In the genomic region with DNA sequence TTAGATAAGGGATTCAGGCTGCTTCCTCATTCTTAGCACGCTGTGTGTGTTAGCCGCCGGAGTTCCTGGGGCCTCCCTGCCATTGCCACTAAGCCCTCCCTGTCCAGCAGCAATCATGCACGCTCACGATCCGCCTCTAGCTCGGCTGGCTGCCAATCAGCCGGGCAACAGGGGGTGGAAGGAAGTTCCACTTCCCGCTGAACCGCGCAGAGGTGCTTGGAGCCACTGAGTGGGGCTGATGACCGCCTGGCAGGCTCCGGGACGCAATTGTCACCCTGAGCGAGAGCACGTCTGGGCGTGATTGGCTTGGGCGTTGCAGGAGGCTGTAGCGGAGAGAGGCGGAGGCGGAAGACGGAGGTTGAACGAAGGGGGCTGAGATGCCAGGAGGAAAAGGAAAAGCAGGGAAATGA, we compare ENCODE assay signal across 8 mouse cellular contexts. TPM values are rescaled to one million over a fixed set of nuclear protein-coding genes. Genes with fewer than 3 reads are reported as not detected.
DNase-seq lines count a peak whose midpoint lies in the region; ATAC-seq lines count a peak whose summit lies in the region.

No protein-coding gene starts in this region.

- under 1% methylated on average over 23 of the region's 23 CpGs for WGBS in heart, embryonic 12.5 days
- WGBS in kidney, embryonic 16.5 days = under 1% methylated on average over 23 of the region's 23 CpGs
- WGBS in limb, embryonic 15.5 days = 1% methylated on average over 23 of the region's 23 CpGs
- WGBS in midbrain, embryonic 16.5 days = under 1% methylated on average over 23 of the region's 23 CpGs

- H3K4me1 ChIP-seq in heart, embryonic 12.5 days (replicated peaks) = peaks cover 13% of the 10 kb centered on the region
- peaks cover 13% of the 10 kb centered on the region for H3K4me1 ChIP-seq in kidney, embryonic 16.5 days (ENCODE audit: insufficient read depth, low read length)
- peaks cover 13% of the 10 kb centered on the region for H3K4me1 ChIP-seq in limb, embryonic 15.5 days
- H3K4me1 ChIP-seq in midbrain, embryonic 16.5 days (ENCODE audit: control insufficient read depth, insufficient read depth, low read length) = peaks cover 18% of the 10 kb centered on the region

- peak; percentile 93 for ATAC-seq in heart, embryonic 12.5 days (ENCODE audit: insufficient number of reproducible peaks, low FRiP score)
- ATAC-seq in kidney, embryonic 16.5 days (ENCODE audit: low FRiP score, low TSS enrichment) = peak; percentile 95
- peak; percentile 71 for ATAC-seq in limb, embryonic 15.5 days (ENCODE audit: insufficient number of reproducible peaks, low FRiP score, low TSS enrichment, low read depth)
- ATAC-seq in midbrain, embryonic 16.5 days = peak; percentile 89
- ATAC-seq in erythroblast, adult 5-6 weeks (replicated peaks; ENCODE audit: low FRiP score, poor library complexity, severe bottlenecking) = no peak

- peak; percentile 52 for DNase-seq in brain, embryonic 18.5 days (ENCODE audit: low read depth, low spot score)
- peak; percentile 10 for DNase-seq in fibroblast of lung, adult 2 months (ENCODE audit: low read depth)
- peak; percentile 21 to 29 for DNase-seq in spleen, postnatal 14 days (ENCODE audit: low spot score in 2 of 2)

- peak overlapping the region; percentile 92 for H3K27ac ChIP-seq in heart, embryonic 12.5 days (ENCODE audit: poor library complexity, severe bottlenecking)
- peak overlapping the region; percentile 75 for H3K27ac ChIP-seq in kidney, embryonic 16.5 days (ENCODE audit: low read length)
- H3K27ac ChIP-seq in limb, embryonic 15.5 days = peak overlapping the region; percentile 17; the same call in 1 of the 2 replicates
- peak overlapping the region; percentile 51; the same call in 1 of the 2 replicates for H3K27ac ChIP-seq in midbrain, embryonic 16.5 days (ENCODE audit: low read length)

- peak overlapping the region; percentile 50 for H3K4me3 ChIP-seq in heart, embryonic 12.5 days
- H3K4me3 ChIP-seq in kidney, embryonic 16.5 days (ENCODE audit: low read length) = peak overlapping the region; percentile 51
- H3K4me3 ChIP-seq in limb, embryonic 15.5 days = peak overlapping the region; percentile 47
- peak overlapping the region; percentile 44 for H3K4me3 ChIP-seq in midbrain, embryonic 16.5 days (ENCODE audit: low read depth, low read length)

- H3K4me2 ChIP-seq in heart, embryonic 12.5 days = peak overlapping the region; percentile 79
- peak overlapping the region; percentile 80 for H3K4me2 ChIP-seq in kidney, embryonic 16.5 days (replicated peaks; ENCODE audit: low read depth, low read length)
- peak overlapping the region; percentile 70 for H3K4me2 ChIP-seq in limb, embryonic 15.5 days
- peak overlapping the region; percentile 78 for H3K4me2 ChIP-seq in midbrain, embryonic 16.5 days (ENCODE audit: low read length)

- H3K9me3 ChIP-seq in heart, embryonic 12.5 days (replicated peaks) = peaks cover 10% of the 10 kb centered on the region; the same call in 1 of the 2 replicates
- peaks cover 7% of the 10 kb centered on the region; the same call in 1 of the 2 replicates for H3K9me3 ChIP-seq in kidney, embryonic 16.5 days (ENCODE audit: low read length)
- no peaks in the 10 kb centered on the region for H3K9me3 ChIP-seq in limb, embryonic 15.5 days
- H3K9me3 ChIP-seq in midbrain, embryonic 16.5 days (replicated peaks; ENCODE audit: control insufficient read depth, low read length, poor library complexity, severe bottlenecking) = no peaks in the 10 kb centered on the region

- no peaks in the 10 kb centered on the region for H3K27me3 ChIP-seq in heart, embryonic 12.5 days (replicated peaks)
- 0 out of 2 replicates have a peak, but pooled peaks cover 2% of the 10 kb centered on the region for H3K27me3 ChIP-seq in kidney, embryonic 16.5 days (ENCODE audit: insufficient read depth, low read length)
- peaks cover 16% of the 10 kb centered on the region; the same call in 1 of the 2 replicates for H3K27me3 ChIP-seq in limb, embryonic 15.5 days
- no peaks in the 10 kb centered on the region for H3K27me3 ChIP-seq in midbrain, embryonic 16.5 days (ENCODE audit: control insufficient read depth, insufficient read depth, low read depth, low read length)

- H3K9ac ChIP-seq in heart, embryonic 12.5 days = peak overlapping the region; percentile 52
- peak overlapping the region; percentile 66 for H3K9ac ChIP-seq in kidney, embryonic 16.5 days (replicated peaks; ENCODE audit: low read length)
- H3K9ac ChIP-seq in limb, embryonic 15.5 days = peak overlapping the region; percentile 14
- peak overlapping the region; percentile 58 for H3K9ac ChIP-seq in midbrain, embryonic 16.5 days (ENCODE audit: low read depth, low read length)

- H3K36me3 ChIP-seq in heart, embryonic 12.5 days = no peaks in the 10 kb centered on the region
- H3K36me3 ChIP-seq in kidney, embryonic 16.5 days (ENCODE audit: insufficient read depth, low read length) = no peaks in the 10 kb centered on the region
- no peaks in the 10 kb centered on the region for H3K36me3 ChIP-seq in limb, embryonic 15.5 days
- H3K36me3 ChIP-seq in midbrain, embryonic 16.5 days (ENCODE audit: control insufficient read depth, insufficient read depth, low read length) = no peaks in the 10 kb centered on the region

RNA-seq across cellular contexts. Expression of a gene that starts 5.0 kb away (rescaled TPM):
- polyA plus RNA-seq in heart, embryonic 12.5 days (2016; fragmentation: Nextera tagmentation; extraction: Ambion mirVana) = 2.6 and 3.1 TPM in 2 replicates
- 3.4 and 3.5 TPM in 2 replicates for polyA plus RNA-seq in kidney, embryonic 16.5 days (2015; fragmentation: Nextera tagmentation; extraction: Ambion mirVana)
- 2.8 and 3.3 TPM in 2 replicates for polyA plus RNA-seq in limb, embryonic 15.5 days (2015; fragmentation: Nextera tagmentation; extraction: Ambion mirVana)
- polyA plus RNA-seq in midbrain, embryonic 16.5 days (2015; fragmentation: Nextera tagmentation; extraction: Ambion mirVana) = 15.1 and 15.4 TPM in 2 replicates
- 0.42 and 2.5 TPM in 2 replicates for total RNA-seq in erythroblast, adult 5-6 weeks (2015; ENCODE audit: low replicate concordance)
- 0.14 and 0.26 TPM in 2 replicates for total RNA-seq in erythroblast, adult 5-6 weeks (2017; ENCODE audit: low replicate concordance)

Comparison
In these comparisons a context has a peak if more than half of its experiments do, and no peak if none do; other contexts are left out.
1. H3K27ac ChIP-seq: peak in every context shown above with its lines; median percentile 92 in heart, embryonic 12.5 days; 75 in kidney, embryonic 16.5 days; 51 in midbrain, embryonic 16.5 days; 17 in limb, embryonic 15.5 days.
2. H3K9ac ChIP-seq: peak in every context shown above with its lines; median percentile 66 in kidney, embryonic 16.5 days; 58 in midbrain, embryonic 16.5 days; 52 in heart, embryonic 12.5 days; 14 in limb, embryonic 15.5 days.